Mouse (Mus musculus) cerebellum, adult 2 months (tissue): ENCODE results near the gene Serpina3j.

Experiments used
- CTCF ChIP-seq: fragments of 200-500 bp; IDR thresholded peaks from 2 replicates; pipeline ENCODE4 v1.5.1; 2011; ENCODE audit warnings: low read depth, mild to moderate bottlenecking, control low read depth, low read length, moderate library complexity, borderline replicate concordance; ENCODE audit not compliant: insufficient read depth
- POLR2A ChIP-seq: fragments of 200-500 bp; IDR thresholded peaks from 2 replicates; pipeline ENCODE4 v1.6.1; 2011; ENCODE audit warnings: low read length, control low read depth, borderline replicate concordance; ENCODE audit not compliant: insufficient read depth

DNA sequence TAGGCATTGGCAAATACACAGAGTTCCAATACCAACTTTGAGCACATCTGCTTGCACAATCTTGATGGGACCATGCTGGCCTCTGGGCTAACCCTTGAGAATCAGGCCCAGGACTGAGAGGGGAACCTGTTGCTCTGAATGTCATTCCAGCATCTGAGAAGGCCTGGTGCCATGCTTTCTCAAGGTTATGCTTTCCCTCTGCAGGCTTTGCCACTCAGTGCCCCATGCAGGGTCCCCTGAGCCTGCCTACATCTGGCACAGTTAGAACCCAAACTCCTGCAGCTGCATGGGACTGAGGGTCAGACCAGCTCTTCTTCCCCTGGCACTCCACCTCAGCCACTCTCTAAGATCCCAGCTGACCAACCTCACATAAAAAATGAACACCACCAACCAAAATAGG is 31.4 kb downstream of the Serpina3j start:
- TF ChIP-seq POLR2A (no peak), CTCF (no peak)
